Mouse (Mus musculus) B cell, adult 67 days (primary cell): ENCODE data around the gene 0610040J01Rik. TPM values are rescaled to one million over a fixed set of nuclear protein-coding genes. Genes with fewer than 3 reads are reported as not detected.

Experiments
- total RNA-seq, 2 experiments: library from RNA; stranded (reverse); gene quantifications; 4 replicates each; pipeline ENCODE4 v1.2.4; 2023

Gene 0610040J01Rik
- not detected for total RNA-seq

DNA sequence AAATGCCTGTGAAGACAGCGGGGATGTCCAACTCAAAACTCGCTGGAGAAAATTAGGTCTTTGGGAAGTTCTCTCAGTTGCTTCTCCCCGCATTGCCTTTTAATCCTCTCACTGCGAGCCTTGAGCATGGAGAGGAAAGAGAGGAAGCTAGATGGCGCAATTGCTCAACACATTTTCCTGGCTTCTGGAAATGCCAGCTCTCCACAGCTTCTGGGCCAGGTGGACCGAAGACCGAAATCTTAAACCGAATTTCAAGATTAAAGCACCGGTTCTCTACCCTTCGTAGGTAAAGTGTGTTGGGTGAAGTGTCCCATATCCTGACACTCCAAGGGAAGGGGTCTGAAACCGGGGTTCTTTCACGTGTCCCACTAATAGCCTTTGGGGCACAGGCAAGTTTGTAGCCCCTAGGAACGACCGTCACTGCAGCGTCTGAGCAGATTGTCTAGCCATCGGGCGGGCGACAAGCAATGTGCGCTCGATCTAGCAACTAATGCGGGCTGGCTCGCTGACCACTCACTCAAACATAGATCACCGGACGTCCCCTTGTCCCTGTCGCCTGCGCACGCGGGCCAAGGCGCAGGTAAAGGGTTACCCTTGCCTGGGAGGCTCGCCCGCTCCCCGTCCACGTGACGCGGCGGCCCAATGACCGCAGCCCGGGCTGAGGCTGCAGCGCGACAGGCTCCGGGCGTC is at the start of gene 0610040J01Rik:
TSS of gene 0610040J01Rik (plus strand) at position 545 of the 690 bp plus-strand sequence.

Other genes starting within 250 kb of the 0610040J01Rik start
- gene Nwd2, start 163.3 kb upstream of the 0610040J01Rik start, total RNA-seq, result not detected
- gene Rell1, start 156.5 kb downstream of the 0610040J01Rik start, total RNA-seq, result 10 to 100 TPM; 13.5 to 26.8 TPM